Mouse (Mus musculus) adrenal gland, adult 8-10 months (tissue): ENCODE measurements at regions not wholly inside any gene's neighbourhood (a gene's known extent, or its start where the extent isn't known, plus 50 kb on each side); places are given as distances from the start of the nearest gene placed in this dataset.

Experiments
- DNase-seq: peaks from one replicate; pipeline ENCODE4 v3.0.0; 2022

DNA sequence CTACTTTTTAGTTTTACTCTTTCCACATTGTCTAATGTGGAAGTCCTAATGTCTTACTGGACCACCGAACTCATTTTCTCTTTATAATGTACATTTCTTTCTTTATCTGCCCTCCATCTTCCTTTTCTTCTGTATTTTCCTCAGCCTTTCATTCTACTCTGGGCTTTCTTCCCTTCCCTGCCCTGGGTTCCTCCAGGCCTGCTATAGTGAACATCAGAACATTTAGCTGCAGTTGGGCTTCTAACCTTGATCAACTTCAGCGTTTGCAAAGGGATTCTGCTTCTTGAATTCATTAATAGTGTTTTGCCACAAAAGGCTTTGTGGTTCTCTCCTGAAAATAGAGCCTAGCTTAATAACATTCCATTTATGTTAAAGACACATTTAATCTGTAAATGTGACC, 342.5 kb upstream of the Tmem161b start:
- DNase-seq = no peak

DNA sequence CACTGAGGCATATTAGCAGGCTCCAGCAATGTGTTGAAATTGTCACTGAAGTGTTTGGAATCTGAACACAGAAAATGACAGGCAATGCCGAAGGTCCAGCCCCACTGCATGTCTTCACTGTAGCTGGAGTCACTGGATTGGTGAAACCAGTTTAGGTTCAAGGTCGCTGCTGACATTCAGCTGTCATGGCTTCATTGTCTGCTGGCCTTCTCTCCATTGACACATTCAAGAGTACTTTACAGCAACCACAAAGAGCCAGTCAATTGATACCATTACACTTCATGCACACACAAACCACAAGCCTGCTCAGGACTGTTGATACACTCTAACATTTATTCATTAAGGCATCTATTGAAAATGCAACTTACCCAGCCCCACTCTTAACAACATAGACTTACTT, 341.8 kb upstream of the Tmem161b start:
- no peak for DNase-seq

DNA sequence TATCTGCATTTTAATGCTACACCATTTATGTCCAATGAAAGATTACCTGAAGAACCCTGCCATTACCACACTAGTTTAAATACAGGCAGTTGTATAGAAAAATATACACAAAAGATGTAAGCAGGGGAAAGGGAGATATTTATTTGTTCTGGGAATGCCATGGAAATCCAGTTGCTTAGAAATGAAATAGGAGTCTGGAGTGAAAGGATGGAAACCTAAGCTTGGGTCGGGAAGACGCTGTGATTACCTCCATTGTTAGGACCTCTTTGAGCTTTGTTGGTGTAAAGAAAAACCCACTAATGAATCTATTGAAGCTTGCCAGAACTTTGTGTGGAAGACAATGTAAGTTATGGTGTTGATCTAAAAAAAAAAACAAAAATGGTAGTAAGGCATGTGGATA, 341.3 kb upstream of the Tmem161b start:
- no peak for DNase-seq

DNA sequence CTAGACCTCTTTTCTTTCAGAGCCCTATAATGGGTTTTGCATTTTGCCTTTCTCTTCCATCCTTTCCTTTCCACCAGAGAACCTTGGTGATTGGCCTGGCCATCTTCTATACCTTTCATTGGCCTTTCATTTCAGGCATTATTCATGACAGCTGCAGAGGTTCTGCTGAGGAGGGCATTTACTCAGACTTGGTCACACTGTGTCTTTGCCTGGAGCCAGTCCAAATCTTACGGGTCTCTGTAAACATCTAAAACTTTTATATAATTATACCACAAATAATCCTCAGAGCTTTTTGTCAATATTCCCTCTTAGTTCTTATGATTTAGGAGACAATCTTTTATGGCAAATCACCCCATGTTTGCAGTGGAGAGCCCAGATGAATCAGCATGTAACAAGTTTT, 339.3 kb upstream of the Tmem161b start:
- no peak for DNase-seq

DNA sequence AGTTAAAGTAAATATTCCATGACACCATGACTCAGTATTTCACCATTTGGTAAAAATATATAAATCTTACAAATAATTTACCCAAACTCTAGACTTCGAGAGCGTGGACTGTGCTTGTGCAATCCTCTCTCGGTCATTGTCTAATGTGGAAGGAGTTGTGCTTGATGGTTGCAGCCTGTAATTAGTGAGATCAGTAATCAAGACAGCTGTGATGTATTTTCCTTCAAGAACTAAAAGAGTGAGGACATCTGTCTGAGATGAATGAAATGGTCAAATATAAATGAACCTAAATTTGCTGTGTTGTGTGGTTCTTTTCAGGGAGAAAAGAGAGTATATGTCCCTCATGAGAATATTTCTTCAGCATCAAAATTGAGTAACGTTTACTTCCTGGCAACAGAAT, 338.3 kb upstream of the Tmem161b start:
- no peak for DNase-seq

DNA sequence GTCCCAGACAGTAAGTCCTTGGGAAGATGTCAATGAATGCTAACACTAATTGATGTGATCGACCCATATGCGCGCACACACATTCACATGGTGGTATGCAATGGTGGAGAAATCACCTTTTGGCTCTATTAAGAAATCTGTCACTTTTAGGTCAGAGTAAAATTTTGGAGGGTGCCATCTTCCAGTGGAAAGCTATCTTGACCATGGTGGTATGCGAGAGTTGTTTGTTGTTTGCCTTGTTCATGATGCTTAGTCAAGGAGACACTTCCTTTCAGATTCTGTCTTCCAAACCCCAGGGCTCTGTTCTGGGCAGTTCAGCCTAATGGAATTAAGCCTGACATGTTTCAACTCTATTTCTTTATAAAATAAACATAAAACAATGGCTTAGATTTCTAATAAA, 337.9 kb upstream of the Tmem161b start:
- DNase-seq = no peak

DNA sequence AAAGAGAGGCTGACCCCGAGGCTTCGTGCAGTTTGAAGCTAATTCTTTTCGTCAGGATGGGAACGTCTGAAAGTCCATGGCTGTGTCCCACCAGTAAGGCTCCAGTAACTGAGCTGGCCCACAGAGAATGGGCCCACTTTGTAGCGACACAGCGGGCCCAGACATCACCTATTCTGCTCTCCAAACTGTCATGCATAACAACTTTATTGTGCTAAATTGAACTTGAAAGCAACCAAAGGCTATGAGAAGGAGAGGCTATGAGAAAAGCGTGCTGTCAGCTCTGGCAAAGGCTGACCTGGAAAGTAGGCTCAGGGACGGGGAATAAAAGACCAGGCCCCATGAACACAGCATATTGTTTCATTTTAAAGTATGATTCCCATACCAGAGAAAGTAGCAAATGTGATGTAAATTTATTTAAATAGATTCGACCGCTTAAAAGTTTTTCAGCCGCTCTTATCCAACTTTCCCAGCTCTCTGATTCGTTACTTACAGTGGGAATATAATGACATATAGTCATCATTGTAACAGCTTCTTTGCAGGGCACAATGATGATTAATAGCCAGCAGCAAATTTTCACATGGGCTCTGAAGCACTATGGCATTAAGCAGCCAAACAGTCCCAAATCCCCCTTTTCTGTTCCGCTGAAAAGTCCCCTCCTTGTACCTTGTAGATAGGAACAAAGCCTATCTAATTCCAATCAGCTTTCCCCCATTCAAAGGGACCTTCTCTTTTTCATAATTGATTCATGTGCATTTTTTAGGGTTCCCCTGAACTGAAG, 337.1 kb upstream of the Tmem161b start:
- no peak for DNase-seq

DNA sequence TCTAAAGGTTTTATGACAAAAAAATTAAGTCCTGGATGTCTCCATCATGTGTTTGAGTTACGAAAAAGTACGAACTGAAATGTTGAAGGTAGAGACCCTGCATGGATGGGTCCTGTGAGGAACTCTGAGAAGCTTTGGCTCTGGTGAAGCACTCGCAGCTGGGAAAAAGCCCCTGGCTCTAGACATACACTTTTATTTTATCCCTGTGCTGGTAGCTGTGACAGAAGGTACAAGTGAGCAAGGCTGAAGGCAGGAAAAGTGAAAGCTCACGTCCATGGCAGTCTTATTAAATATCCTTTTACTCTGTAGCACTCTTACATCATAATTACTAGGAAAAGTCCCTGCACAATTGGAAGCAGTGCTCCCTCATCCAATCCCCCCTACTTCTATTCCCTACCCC, 336.4 kb upstream of the Tmem161b start:
- DNase-seq = no peak

DNA sequence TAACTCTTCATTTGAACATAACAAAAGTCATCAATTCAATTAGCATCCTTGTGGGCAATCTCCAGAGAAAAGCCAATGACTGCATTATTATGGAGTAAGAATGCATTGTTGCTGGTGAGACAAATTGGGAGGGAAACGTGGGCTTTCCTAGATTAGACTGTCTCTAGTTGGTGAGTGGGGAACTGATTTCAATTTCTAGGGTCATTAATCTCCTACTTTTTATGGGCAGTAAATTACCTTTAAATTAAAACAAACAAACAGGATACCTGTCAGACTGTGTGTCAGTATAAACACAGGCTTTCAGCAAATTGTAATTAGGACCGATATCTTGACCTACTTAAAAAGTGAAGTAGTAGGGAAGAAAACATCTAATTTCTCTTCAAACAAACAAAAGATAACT, 307.4 kb upstream of the Tmem161b start:
- DNase-seq = no peak

DNA sequence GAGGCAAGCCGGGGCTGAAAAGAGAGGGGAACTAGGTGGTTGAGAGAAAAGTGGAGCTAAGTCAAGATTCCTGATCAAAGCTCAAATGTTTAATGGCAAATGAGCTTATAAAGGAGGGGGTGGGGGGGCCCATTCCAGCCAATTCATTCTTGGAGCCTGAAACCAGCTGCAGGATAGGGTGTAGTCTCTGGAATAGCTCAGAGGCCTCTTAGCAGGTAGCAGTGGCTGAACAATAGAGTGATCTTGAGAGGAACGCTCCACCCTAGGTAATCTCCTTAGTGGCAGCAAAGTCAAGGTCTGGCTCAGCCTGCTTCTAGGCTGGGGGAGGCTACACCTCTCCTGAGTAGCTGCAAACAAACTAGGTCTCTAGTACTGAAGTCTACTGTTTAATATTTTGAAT, 289.3 kb upstream of the Tmem161b start:
- no peak for DNase-seq

DNA sequence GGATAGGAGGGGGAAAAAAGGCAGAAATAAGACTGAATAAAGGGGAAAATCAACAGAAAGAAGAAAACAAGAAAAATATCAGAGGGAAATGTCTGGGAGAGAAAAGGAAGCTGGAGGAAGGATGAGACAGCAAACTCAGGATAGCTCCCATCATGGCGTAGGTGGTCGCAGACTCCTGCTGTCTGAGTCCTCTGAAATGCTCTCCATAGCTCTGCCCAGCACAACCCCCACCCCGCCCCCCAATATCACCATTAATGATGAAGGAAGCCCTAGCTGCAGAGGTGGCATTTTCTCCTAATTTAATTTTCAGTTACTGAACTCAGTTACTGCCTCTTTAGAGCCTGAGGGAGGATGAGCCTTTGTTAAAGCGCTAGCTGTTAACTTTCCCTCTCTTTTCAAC, 275.6 kb upstream of the Tmem161b start:
- DNase-seq = no peak

DNA sequence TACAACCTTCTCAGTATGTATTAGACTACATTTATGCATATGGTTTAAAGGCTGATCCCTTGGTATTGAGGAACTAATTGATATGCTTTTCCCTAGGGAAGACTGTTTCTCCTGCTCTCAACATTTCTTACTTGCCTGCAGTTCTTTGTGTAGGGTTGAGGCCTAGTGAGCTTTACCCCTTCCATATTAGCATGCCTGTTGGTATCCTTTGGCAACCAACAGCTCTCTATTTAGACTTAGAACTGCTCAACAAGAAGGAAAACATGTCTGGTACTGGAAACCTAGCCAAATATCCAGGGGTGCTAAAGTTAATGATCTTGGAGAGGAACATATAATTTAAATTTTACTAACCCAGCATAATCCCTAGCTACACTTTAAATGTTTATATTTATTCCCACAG, 270.9 kb upstream of the Tmem161b start:
- no peak for DNase-seq

DNA sequence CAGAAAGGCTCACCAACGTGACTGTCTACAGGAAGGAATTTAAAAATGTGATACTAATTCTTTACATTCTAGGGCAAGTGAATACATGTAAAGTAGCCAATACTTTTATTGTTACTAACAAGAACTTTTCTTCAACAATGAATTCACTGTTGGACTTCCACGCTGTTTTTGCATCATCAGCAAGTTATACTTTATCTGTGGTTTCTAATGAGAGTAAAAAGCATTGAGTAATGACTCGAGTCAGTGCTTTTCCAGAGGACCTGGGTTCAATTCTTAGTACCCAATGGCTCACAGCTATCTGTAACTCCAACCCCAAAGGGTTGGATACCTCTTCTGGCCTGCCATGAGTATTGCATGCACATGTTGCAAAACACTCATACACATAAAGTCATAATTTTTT, 270.3 kb upstream of the Tmem161b start:
- DNase-seq = no peak

DNA sequence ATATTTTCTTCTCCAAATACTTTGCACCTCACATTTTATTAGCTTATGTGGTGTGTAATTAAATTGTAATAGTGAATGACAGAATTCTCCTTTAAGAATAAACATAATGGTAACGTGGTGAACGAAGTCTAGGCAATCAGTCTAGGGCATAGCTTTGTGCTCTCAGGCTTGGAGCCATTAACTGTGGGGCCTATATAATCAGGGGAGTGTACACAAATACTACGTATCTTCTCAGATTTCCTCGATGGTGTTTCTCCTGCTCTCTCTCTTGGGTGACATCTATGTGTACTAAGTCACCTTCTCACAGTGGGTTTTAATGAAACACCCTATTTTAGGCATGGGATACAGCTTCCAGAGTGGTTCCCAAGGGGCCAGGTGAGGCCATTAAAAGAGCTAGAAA, 269.7 kb upstream of the Tmem161b start:
- no peak for DNase-seq

DNA sequence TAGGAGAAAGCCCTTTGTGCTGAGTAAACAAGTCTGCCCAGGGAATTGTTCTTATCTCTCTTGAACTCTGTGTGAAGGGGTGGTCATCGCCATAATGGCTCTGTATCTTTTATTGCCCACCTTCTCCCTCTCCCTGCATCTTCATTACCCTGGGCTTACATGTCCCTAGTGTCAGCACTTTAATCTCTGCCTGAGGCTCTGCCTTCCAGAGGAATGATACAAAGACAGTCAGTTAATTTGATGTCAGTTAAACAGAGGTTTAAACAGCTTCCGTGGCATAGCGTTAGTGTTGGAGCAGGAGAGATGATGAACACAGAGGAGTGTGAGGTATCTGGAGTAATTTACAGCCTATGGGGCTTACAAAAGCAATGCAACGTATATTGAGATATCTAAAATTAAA, 269.2 kb upstream of the Tmem161b start:
- no peak for DNase-seq

DNA sequence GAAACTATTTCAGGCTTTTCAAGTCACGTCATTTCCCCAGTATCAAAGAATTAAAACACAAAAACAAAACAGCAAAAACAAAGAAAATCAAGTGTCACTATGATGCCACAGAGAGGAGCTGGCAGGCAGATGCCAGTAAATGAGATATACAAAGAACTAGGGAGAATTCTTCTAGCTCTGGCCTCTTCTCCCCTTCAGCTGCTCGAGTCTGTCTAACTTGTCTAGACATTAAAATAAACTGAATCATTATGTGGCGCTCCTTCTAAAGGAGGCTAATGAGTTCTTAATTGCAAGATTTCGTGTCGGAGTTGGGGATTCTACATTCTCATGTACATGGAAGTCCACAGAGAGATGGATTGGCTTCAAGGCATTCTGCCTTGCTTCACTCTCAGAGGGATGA, 266.4 kb upstream of the Tmem161b start:
- no peak for DNase-seq

DNA sequence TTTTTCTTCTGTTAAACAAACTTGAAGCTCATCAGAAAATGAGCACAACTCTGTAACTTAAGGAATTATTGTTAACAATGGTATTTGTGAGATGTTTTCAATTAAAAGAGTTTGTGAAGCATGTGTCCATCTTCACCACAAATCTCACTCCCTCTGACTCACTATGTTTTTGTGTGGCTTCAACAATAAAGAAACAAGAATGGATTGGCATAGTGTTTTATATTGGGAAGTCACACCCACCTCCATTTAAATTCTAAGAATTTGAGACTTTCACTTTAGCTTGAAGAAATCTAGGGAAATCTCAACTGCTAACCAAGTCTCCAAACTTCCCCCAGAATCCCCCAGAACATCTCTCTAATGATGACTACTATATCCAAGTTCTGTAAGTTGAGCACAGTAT, 243.6 kb upstream of the Tmem161b start:
- DNase-seq = no peak

DNA sequence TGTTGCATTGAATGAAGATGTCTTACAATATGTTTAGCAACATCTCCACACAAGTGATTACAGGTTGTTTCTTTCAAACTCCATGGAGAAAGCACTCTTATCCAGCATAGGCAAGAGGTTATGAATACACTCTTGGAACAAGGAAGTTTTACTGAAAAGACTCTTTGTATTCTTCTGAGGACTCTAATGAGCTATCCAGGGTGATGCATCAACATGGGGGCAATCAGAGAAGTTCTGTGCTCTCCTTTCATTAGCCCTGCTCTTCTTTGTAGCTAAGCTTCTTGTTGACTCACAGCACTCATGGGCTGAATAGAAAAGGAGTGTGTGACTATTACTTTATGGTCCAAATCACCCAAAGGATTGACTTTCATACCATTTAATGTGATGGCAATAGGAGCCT, 242.6 kb upstream of the Tmem161b start:
- no peak for DNase-seq

DNA sequence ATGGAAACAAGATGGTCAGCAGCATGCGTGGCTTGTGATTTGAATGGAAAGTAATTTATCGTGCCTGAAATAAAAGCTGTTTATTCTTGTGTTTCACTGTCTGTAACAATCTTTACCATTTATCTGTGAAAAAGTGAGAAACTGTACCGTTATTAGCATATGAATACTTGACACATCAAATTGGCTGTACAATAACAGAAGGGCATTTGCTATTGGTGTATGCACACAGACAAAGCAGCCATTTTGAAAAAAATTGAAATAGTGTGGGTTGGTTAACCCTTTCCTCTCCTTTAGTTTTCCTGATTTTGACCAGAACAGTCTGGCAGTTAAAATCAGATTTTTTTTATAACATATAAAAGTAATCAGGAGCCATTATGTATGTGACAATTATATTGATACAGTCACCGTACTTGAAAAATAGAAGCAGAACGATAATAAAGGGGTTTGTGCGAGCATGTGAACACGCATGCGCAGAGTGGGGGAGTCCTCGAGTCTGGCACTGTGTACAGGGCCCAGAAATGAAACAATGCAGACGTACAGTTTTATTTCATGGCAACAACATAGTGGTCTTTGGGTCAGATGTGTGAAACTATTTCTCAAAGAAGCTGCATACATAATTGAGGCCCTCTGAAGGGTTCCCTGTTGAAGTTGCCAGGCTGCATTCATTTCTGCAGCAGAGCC, 237.3 kb upstream of the Tmem161b start:
- no peak for DNase-seq

DNA sequence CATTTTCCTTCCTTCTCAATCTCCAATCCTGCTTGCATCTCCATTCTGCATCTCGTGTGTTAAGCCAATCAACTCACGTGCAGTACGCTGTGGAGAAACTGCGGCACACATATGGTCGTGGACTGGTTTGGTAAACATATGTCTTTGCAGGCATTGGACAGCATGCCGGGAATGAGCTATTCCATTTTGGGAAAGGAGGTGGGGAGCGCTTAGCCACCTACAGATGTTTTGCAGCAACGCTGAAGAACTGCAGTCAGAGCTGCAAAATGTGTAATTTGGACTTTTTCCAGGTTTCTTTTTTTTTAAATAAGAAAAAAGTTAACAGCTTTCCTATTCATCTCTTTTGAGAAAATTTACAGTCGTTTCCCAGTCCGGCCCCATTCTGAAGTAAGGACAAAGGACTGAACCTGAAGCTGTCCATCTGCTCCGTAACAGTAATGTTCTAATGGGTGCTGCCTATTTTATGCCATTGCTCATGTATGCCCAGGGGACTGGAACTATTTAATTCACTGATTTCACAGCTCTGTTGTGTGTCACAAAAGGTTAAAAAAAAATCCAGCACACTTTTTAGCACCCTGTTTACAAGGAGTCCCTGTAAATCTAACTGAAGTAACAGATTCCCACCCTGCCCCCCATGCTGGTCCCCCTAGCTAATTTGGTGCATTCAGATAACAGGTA, 234.2 kb upstream of the Tmem161b start:
- DNase-seq = no peak

DNA sequence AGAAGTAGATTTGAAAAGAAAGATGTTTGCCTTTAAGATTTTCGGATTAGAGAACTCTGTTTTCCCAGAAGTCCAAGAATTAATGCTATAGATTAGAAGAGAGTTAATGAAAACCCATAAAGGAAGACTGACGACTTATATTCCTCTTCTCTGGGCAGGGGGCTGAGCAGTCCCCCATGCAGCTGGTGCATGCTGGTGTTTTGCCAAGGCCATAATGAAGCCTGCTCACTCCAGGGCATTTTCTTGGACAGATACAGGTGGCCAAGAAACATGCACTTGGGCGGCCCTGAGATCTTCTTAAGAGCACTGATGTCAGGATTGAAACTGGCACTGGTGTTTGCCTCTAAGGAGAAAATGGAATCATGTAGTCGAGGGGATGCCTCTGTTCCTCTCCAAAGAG, 233.6 kb upstream of the Tmem161b start:
- no peak for DNase-seq

DNA sequence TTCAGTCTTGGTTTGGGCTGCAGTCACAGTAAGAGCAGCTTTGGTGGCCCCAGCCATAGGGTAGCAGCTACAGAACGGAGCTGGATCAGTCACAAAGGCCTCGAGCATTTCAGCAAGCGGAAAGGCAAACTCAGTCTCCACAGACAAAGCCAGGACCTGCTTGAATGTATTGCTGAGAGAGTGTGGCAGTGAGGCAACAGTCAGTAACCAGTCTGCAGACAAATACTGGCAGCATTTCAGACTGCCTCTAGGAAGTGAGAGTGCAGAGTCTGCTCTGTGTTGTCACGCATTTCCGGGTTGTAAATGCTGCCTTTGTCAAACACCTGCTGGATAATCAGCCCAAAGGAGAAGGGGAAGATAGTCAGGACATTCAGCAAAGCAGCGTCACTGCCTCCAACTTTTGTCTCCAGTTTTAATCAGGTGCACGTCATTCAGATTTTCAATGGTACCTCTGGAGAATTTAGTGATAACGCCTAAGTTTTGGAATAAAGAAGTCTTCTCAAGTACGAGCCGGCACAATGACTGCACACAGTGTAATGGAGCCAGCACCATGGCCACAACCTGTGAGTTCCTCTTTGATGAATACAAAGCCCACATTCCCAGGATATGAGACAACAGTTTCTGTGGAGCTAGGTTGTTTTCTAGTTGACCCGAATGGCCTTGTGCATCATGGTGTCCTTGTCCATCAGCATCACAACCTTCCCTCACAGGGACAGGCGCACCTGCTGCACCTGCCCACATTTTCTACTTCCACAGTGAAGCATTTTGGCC, 224.3 kb upstream of the Tmem161b start:
- DNase-seq = no peak

DNA sequence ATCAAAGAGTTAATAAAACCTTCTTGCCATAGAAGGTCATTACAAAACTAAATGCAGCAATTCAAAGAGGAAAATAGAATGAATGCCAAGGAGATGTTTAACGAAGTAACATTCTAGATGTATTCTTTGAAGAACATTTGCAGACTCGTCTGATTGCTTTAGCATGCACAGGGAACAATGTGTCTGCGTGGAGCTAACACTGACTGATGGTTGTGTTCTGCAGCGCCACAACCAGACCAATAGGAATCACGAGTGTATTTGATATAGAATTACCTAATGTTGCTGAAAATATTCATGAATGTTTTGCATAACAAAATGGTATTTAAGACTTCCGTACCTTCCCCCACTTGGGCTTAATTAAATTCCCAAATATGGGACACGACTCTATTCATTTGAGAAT, 200.3 kb upstream of the Tmem161b start:
- DNase-seq = no peak
